ENCODE assay signal across 8 mouse cellular contexts in genomic region chr2:32621517-32621859, GRCm38 (mm10). TPM values are rescaled to one million over a fixed set of nuclear protein-coding genes. Genes with fewer than 3 reads are reported as not detected.
DNase-seq lines count a peak whose midpoint lies in the region; ATAC-seq and TF ChIP-seq lines count a peak whose summit lies in the region.

Ak1 (plus strand) TSS chr2:32621758.

- no peak for DNase-seq in lung, postnatal 0 days (ENCODE audit: low spot score)
- no peak for DNase-seq in lung, adult 18-20 months
- DNase-seq in heart, postnatal 10 days, result no peak
- no peak for DNase-seq in limb, embryonic 11.5 days (ENCODE audit: low spot score)
- no peak for DNase-seq in ovary, postnatal 14 days (ENCODE audit: low spot score)
- no peak for DNase-seq in thymus, postnatal 14 days

- intact Hi-C loops in heart, postnatal 10 days (cut with DNase I), result no loop called here

- peak within 1 kb of the TSS; percentile 74 for H3K27ac ChIP-seq in lung, postnatal 0 days (ENCODE audit: low read length)
- H3K27ac ChIP-seq in embryonic facial prominence, embryonic 15.5 days (replicated peaks), result peak within 1 kb of the TSS; percentile 78
- peak within 1 kb of the TSS; percentile 95 for H3K27ac ChIP-seq in limb, embryonic 11.5 days (replicated peaks; ENCODE audit: low read depth, low read length)

- no peaks in the 10 kb centered on the region for H3K9me3 ChIP-seq in lung, postnatal 0 days (ENCODE audit: low read length)
- no peaks in the 10 kb centered on the region for H3K9me3 ChIP-seq in embryonic facial prominence, embryonic 15.5 days (replicated peaks)
- no peaks in the 10 kb centered on the region for H3K9me3 ChIP-seq in limb, embryonic 11.5 days (ENCODE audit: control insufficient read depth, low read length)

- peaks cover 6% of the 10 kb centered on the region; the same call in 1 of the 2 replicates for H3K36me3 ChIP-seq in lung, postnatal 0 days (ENCODE audit: insufficient read depth, low read length)
- peaks cover 24% of the 10 kb centered on the region for H3K36me3 ChIP-seq in embryonic facial prominence, embryonic 15.5 days
- no peaks in the 10 kb centered on the region; the same call in 1 of the 2 replicates for H3K36me3 ChIP-seq in limb, embryonic 11.5 days (ENCODE audit: control insufficient read depth, insufficient read depth, low read length)

- H3K27me3 ChIP-seq in lung, postnatal 0 days (replicated peaks; ENCODE audit: insufficient read depth, low read length), result no peaks in the 10 kb centered on the region
- no peaks in the 10 kb centered on the region for H3K27me3 ChIP-seq in embryonic facial prominence, embryonic 15.5 days
- H3K27me3 ChIP-seq in limb, embryonic 11.5 days (ENCODE audit: control insufficient read depth, insufficient read depth, low read length), result no peaks in the 10 kb centered on the region

- TF ChIP-seq CTCF in lung, postnatal 0 days (IDR thresholded peaks at IDR 0.05), result no peak

- no peak within 1 kb of the TSS for H3K4me3 ChIP-seq in lung, postnatal 0 days (ENCODE audit: low read depth, low read length)
- no peak within 1 kb of the TSS for H3K4me3 ChIP-seq in embryonic facial prominence, embryonic 15.5 days (replicated peaks)
- no peak within 1 kb of the TSS for H3K4me3 ChIP-seq in limb, embryonic 11.5 days (ENCODE audit: low read depth, low read length)

- no peak within 1 kb of the TSS for H3K4me2 ChIP-seq in lung, postnatal 0 days (replicated peaks; ENCODE audit: low read depth, low read length)
- H3K4me2 ChIP-seq in embryonic facial prominence, embryonic 15.5 days (replicated peaks), result no peak within 1 kb of the TSS
- H3K4me2 ChIP-seq in limb, embryonic 11.5 days (ENCODE audit: low read depth, severe bottlenecking), result peak within 1 kb of the TSS; percentile 27

- H3K9ac ChIP-seq in lung, postnatal 0 days (replicated peaks; ENCODE audit: low read depth), result no peak within 1 kb of the TSS
- no peak within 1 kb of the TSS for H3K9ac ChIP-seq in embryonic facial prominence, embryonic 15.5 days
- peak within 1 kb of the TSS; percentile 52 for H3K9ac ChIP-seq in limb, embryonic 11.5 days (ENCODE audit: low read length)

- ATAC-seq in lung, postnatal 0 days, result peak; percentile 17
- no peak for ATAC-seq in embryonic facial prominence, embryonic 15.5 days (ENCODE audit: insufficient number of reproducible peaks, low FRiP score, low TSS enrichment, low read depth)
- no peak for ATAC-seq in limb, embryonic 11.5 days (ENCODE audit: insufficient number of reproducible peaks, low FRiP score, low TSS enrichment, low read depth)
- no peak for ATAC-seq in erythroblast, adult 5-6 weeks (replicated peaks; ENCODE audit: low FRiP score, poor library complexity, severe bottlenecking)

- 8% methylated on average over 7 of the region's 7 CpGs for WGBS in lung, postnatal 0 days
- 16% methylated on average over 7 of the region's 7 CpGs for WGBS in embryonic facial prominence, embryonic 15.5 days
- 32% methylated on average over 7 of the region's 7 CpGs for WGBS in limb, embryonic 11.5 days

- peaks cover 27% of the 10 kb centered on the region for H3K4me1 ChIP-seq in lung, postnatal 0 days (ENCODE audit: insufficient read depth, low read depth, low read length)
- peaks cover 46% of the 10 kb centered on the region for H3K4me1 ChIP-seq in embryonic facial prominence, embryonic 15.5 days
- H3K4me1 ChIP-seq in limb, embryonic 11.5 days (ENCODE audit: control insufficient read depth, insufficient read depth, low read length), result peaks cover 50% of the 10 kb centered on the region

- no peak for TF ChIP-seq EP300 in lung, postnatal 0 days (IDR thresholded peaks at IDR 0.05)

RNA-seq across cellular contexts. Expression of gene Ak1, which starts in this region (rescaled TPM):
- polyA plus RNA-seq in lung, postnatal 0 days (2015; fragmentation: Nextera tagmentation; extraction: Ambion mirVana), result 31.7 and 36.3 TPM in 2 replicates
- 67.9 and 83.8 TPM in 2 replicates for polyA plus RNA-seq in embryonic facial prominence, embryonic 15.5 days (2015; fragmentation: Nextera tagmentation; extraction: Ambion mirVana)
- total RNA-seq in heart, postnatal 10 days (2021), result 100 to 1,000 TPM; 522 to 538 TPM
- 25.4 and 29.8 TPM in 2 replicates for polyA plus RNA-seq in limb, embryonic 11.5 days (2014; fragmentation: Nextera tagmentation; extraction: Ambion mirVana)
- not detected in 2 replicates for total RNA-seq in erythroblast, adult 5-6 weeks (2015; ENCODE audit: low replicate concordance)
- total RNA-seq in erythroblast, adult 5-6 weeks (2017; ENCODE audit: low replicate concordance), result not detected in 2 replicates

Comparison
In these comparisons a context has a peak if more than half of its experiments do, and no peak if none do; other contexts are left out.
1. RNA of gene Ak1 (total RNA-seq): 522 to 538 TPM in heart, postnatal 10 days; not detected in erythroblast, adult 5-6 weeks; every median in the first group is over 100 times any median in the second.
2. Peak in every context shown above with its lines, with median percentiles within 50 percentile points of each other: H3K27ac ChIP-seq.